Mouse (Mus musculus): ENCODE measurements around the gene Tyms. TPM values are rescaled to one million over a fixed set of nuclear protein-coding genes. Genes with fewer than 3 reads are reported as not detected.

Tyms gene
- polyA plus RNA-seq (2016; fragmentation: Nextera tagmentation; extraction: Ambion mirVana), result 120 and 123 TPM in 2 replicates

DNA sequence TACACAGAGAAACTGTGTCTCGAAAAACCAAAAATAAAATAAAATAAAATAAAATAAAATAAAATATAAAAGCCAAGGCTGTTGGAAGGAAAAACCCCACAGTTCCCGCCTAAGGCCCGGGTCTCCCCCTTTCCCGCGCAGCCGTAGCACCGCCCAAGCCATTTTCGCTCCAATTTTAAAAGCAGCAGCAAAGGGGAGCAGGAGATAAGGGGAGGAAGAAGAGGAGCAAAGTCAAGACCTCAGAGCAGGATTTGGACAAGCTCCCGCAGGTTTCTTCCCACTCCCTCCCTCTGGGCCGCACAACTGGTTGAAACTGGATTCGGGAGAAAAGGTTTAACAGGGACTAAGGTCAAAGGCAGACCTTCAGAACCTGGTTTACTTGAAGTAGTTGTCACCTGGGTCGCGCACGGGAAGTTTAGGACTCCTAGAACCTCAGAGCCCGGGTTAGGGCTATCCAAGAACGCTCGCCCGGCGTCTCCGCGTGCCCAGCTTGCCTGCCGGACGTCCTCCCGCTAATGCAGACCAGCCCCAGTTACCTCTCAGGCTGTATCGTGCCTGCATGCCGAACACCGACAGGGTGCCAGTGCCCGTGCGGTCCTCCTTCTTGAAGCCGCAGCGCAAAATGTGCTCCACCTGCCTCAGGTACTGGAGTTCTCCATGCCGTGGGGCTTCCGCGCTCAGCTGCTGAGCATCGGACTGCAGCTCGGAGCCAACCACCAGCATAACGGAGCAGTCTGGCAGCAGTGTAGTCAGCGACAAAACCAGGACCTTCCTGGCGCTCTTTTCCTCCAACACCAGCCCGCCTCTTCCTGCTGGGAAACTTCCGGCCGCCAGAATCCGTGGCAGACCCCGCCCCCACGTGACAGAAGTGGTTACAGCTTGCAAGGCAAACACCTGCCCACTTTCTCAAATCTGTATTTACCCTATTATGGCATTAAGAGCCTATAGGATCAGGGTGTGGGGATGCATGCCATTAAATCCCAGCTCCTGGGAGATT lies at the start of gene Tyms:
Tyms (minus strand) TSS at position 793 of the 997 bp plus-strand sequence.
- Histone ChIP-seq H3K36me3 (peaks cover 31% of the 10 kb centered on the region), H3K4me3 (peak within 1 kb of the TSS; percentile 85), H3K9me3 (replicated peaks) (no peaks in the 10 kb centered on the region), H3K4me1 (replicated peaks) (peaks cover 11% of the 10 kb centered on the region), H3K27ac (ENCODE audit: poor library complexity, severe bottlenecking) (peak within 1 kb of the TSS; percentile 93), H3K27me3 (replicated peaks) (no peaks in the 10 kb centered on the region), H3K4me2 (peak within 1 kb of the TSS; percentile 80), H3K9ac (peak within 1 kb of the TSS; percentile 90)
- under 1% methylated on average over 45 of the region's 45 CpGs for WGBS
- peak; percentile 90 for ATAC-seq (ENCODE audit: insufficient number of reproducible peaks, low FRiP score)

DNA sequence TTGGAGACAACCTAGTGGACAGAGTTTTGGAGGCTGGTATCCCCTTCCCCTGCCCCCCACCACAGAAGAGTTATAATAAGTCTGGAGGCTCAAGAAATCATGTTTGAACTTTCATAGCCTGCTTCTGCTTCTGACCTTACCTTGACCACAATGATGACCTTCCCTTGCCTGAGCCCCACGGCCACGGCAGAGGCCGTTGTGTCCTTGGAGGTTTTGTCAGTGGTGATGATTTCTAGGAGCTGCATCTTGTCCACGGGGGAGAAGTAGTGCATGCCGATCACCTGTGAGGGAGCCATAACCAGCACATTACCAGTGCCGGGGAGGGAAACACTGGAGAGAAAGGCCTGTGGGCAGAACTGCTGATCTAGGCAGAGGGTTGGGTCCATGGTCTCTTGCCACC lies 49.1 kb upstream of the Tyms start:
- Histone ChIP-seq H3K27ac (ENCODE audit: poor library complexity, severe bottlenecking) (no peak overlapping the region), H3K4me2 (no peak overlapping the region), H3K36me3 (peaks cover 98% of the 10 kb centered on the region), H3K4me1 (replicated peaks) (no peaks in the 10 kb centered on the region), H3K9me3 (replicated peaks) (no peaks in the 10 kb centered on the region), H3K4me3 (no peak overlapping the region), H3K9ac (no peak overlapping the region), H3K27me3 (replicated peaks) (no peaks in the 10 kb centered on the region)
- no peak for ATAC-seq (ENCODE audit: insufficient number of reproducible peaks, low FRiP score)
- WGBS, result 89% methylated on average over 6 of the region's 6 CpGs

DNA sequence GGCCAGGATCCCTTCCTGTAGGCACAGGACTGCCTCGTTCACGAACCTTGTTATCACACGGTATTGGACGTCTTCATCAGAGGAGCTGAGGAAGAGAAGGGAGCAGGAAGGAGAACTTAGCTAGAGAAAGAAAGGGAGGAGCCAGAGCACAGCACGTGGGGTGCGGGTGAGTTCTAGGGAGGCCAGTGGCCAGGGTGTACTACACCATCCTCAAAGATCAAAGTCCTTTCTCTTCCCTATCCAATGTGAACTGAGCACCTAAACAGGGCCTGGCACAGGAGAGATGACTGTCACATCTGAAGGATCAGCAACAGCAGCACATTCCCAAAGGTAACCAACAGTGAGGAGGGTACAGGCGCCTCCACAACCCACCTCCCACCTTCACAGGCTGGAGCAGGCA lies 46.7 kb upstream of the Tyms start:
- no peak overlapping the region for H3K27ac ChIP-seq (ENCODE audit: poor library complexity, severe bottlenecking)
- no peak for ATAC-seq (ENCODE audit: insufficient number of reproducible peaks, low FRiP score)
- H3K27me3 ChIP-seq (replicated peaks), result peaks cover 17% of the 10 kb centered on the region
- H3K9ac ChIP-seq, result no peak overlapping the region
- H3K4me3 ChIP-seq, result no peak overlapping the region
- H3K4me1 ChIP-seq (replicated peaks), result no peaks in the 10 kb centered on the region
- WGBS, result 87% methylated on average over 7 of the region's 7 CpGs
- H3K9me3 ChIP-seq (replicated peaks), result no peaks in the 10 kb centered on the region
- H3K36me3 ChIP-seq, result peaks cover 89% of the 10 kb centered on the region
- no peak overlapping the region for H3K4me2 ChIP-seq

DNA sequence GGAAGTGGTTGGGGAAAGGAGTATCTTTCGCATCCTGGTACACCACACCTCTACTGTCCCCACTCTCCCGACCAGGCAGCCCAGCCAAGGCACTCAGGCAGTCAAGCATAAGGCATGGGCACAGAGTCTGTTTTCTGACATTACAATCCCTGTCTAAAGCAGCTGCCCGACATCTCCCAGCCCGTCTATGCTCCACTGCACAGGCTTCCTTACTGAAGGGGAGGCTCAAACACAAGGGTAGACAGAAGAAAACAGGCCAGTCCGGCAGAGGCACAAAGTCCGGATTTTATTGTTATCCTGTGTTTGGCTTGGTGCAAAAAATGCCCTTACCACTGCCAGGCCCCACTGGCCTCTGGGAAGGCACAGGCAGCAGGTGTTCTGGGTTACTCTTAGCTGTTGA lies 45.7 kb upstream of the Tyms start:
- Histone ChIP-seq H3K4me1 (replicated peaks) (peaks cover 5% of the 10 kb centered on the region; the same call in 1 of the 2 replicates), H3K4me2 (no peak overlapping the region), H3K9ac (no peak overlapping the region), H3K4me3 (no peak overlapping the region), H3K27ac (ENCODE audit: poor library complexity, severe bottlenecking) (no peak overlapping the region), H3K27me3 (replicated peaks) (peaks cover 23% of the 10 kb centered on the region), H3K9me3 (replicated peaks) (no peaks in the 10 kb centered on the region), H3K36me3 (peaks cover 80% of the 10 kb centered on the region)
- 87% methylated on average over 6 of the region's 6 CpGs for WGBS
- no peak for ATAC-seq (ENCODE audit: insufficient number of reproducible peaks, low FRiP score)

DNA sequence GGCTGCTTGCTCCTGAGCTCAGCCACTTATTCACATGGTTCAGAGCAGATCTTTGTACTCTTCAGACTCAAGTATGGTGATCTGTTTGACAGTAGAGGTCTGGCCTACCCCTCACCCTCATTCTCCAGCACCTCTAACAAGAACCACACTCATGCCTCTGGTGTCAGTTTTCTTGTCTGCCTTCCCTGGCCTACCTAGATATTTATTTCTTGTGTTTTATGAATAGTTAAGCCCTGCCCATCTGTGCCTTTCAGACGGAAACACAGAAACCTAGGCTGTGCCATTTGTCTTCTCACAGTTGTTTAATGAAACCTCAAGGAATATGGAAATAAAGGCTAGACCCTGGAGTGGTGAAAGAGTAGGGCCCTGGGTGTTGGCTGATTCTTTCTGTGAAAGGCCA lies 44.6 kb upstream of the Tyms start:
- no peak overlapping the region for H3K4me2 ChIP-seq
- peaks cover 5% of the 10 kb centered on the region; the same call in 1 of the 2 replicates for H3K4me1 ChIP-seq (replicated peaks)
- WGBS, result 89% methylated on average over 1 of the region's 1 CpGs
- H3K27ac ChIP-seq (ENCODE audit: poor library complexity, severe bottlenecking), result no peak overlapping the region
- peaks cover 31% of the 10 kb centered on the region for H3K27me3 ChIP-seq (replicated peaks)
- no peak for ATAC-seq (ENCODE audit: insufficient number of reproducible peaks, low FRiP score)
- H3K36me3 ChIP-seq, result peaks cover 68% of the 10 kb centered on the region
- H3K4me3 ChIP-seq, result no peak overlapping the region
- no peak overlapping the region for H3K9ac ChIP-seq
- H3K9me3 ChIP-seq (replicated peaks), result no peaks in the 10 kb centered on the region

DNA sequence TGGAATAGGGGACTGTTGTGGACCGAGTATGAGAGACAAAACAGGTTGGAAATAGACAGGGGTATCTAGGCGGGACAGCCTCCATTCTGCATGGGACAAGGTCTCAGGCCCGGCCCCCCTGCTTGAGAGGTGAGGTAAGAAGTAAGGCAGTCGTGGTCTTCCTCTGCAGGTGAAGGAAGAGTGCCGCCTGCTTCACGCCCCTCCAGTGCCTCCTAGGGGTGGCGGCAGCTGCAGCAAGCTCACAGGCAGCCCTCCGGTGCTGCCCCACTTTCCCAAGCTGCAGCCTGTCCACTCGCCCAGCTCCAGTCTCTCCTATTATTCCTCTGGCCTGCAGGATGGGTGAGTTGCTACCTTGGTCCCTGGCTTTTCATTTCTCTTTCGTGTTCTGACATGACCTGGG lies 42.3 kb upstream of the Tyms start:
- Histone ChIP-seq H3K9me3 (replicated peaks) (no peaks in the 10 kb centered on the region), H3K9ac (no peak overlapping the region), H3K4me1 (replicated peaks) (peaks cover 15% of the 10 kb centered on the region), H3K27me3 (replicated peaks) (peaks cover 50% of the 10 kb centered on the region), H3K36me3 (peaks cover 45% of the 10 kb centered on the region), H3K4me3 (no peak overlapping the region), H3K4me2 (no peak overlapping the region), H3K27ac (ENCODE audit: poor library complexity, severe bottlenecking) (no peak overlapping the region)
- WGBS, result 30% methylated on average over 10 of the region's 10 CpGs
- no peak for ATAC-seq (ENCODE audit: insufficient number of reproducible peaks, low FRiP score)

DNA sequence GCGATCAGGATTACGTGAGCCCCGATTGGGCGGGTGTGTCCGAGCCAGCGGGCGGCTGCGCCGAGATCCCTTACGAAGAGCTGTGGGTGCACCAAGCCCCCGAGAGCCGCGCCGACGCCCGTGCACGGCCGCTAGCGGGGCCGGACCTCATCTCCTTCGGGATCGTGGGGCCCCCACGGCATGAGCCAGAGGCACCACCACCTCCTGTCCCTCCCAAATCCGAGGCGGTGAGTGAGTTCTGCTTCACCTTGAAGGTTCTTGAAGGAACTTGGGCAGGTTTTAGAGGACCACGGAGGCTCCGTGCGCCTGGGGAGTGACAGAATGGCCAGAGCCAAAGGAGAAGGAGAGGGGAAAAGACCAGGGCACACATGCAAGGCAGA lies 41.3 kb upstream of the Tyms start:
- peak overlapping the region; percentile 59 for H3K9ac ChIP-seq
- H3K4me3 ChIP-seq, result peak overlapping the region; percentile 55
- peaks cover 58% of the 10 kb centered on the region for H3K27me3 ChIP-seq (replicated peaks)
- H3K4me2 ChIP-seq, result peak overlapping the region; percentile 97
- peaks cover 21% of the 10 kb centered on the region for H3K4me1 ChIP-seq (replicated peaks)
- ATAC-seq (ENCODE audit: insufficient number of reproducible peaks, low FRiP score), result peak; percentile 8; the same call in 1 of the 2 replicates
- no peaks in the 10 kb centered on the region for H3K9me3 ChIP-seq (replicated peaks)
- H3K36me3 ChIP-seq, result peaks cover 36% of the 10 kb centered on the region
- 1% methylated on average over 28 of the region's 28 CpGs for WGBS
- no peak overlapping the region for H3K27ac ChIP-seq (ENCODE audit: poor library complexity, severe bottlenecking)

DNA sequence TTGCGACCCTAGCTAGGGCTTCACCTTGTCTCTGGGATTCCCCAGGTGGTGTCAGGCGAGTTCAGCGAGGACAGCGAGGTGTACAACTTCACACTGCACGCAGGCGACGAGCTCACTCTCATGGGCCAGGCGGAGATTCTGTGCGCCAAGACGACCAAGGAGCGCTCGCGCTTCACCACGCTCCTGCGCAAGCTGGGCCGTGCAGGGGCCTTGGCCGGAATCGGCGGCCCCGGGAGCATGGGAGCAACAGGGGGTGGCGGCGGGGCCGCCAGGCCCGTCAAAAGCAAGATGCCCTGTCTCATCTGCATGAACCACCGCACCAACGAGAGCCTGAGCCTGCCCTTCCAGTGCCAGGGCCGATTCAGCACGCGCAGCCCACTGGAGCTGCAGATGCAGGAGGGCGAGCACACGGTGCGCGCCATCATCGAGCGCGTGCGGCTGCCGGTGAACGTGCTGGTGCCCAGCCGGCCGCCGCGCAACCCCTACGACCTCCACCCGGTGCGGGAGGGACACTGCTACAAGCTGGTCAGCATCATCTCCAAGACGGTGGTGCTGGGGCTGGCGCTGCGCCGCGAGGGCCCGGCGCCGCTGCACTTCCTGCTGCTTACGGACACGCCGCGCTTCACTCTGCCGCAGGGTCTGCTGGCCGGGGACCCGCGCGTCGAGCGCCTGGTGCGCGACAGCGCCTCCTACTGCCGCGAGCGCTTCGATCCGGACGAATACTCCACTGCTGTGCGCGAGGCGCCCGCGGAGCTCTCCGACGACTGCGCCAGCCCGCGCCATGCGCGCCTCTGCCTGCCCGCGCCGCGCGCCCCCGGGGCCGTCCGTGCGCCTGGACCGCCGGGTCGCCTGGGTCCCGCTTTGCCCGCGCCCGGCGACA lies 40.7 kb upstream of the Tyms start:
- Histone ChIP-seq H3K27ac (ENCODE audit: poor library complexity, severe bottlenecking) (no peak overlapping the region), H3K27me3 (replicated peaks) (peaks cover 65% of the 10 kb centered on the region), H3K4me1 (replicated peaks) (peaks cover 21% of the 10 kb centered on the region), H3K36me3 (peaks cover 29% of the 10 kb centered on the region), H3K9ac (peak overlapping the region; percentile 59), H3K9me3 (replicated peaks) (no peaks in the 10 kb centered on the region), H3K4me2 (peak overlapping the region; percentile 97), H3K4me3 (peak overlapping the region; percentile 55)
- ATAC-seq (ENCODE audit: insufficient number of reproducible peaks, low FRiP score), result peak; percentile 60
- under 1% methylated on average over 102 of the region's 103 CpGs for WGBS

DNA sequence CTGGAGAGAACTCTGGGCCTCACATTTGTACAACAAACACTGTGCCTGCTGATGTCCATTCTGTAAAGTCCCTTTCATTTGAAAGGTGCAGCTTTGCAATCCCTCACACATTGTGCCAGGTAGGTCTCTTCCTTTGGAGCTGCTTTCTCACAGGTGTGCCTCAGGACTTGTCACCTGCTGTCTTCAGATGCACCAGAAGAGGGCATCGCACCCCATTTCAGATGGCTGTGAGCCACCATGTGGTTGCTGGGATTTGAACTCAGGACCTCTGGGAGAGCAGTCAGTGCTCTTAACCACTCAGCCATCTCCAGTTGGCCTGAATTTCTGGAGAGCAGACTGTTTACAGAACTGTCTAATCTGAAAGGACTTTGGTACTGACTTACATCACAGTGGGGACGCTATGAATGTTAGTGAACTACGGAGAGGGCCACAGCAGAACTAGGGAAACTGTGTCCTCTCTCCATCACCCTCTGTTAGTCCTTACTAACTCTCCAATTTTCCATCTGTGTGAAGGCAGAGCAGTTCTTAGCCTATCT lies 39.2 kb upstream of the Tyms start:
- no peak overlapping the region for H3K4me2 ChIP-seq
- H3K27me3 ChIP-seq (replicated peaks), result peaks cover 80% of the 10 kb centered on the region
- ATAC-seq (ENCODE audit: insufficient number of reproducible peaks, low FRiP score), result no peak
- no peak overlapping the region for H3K4me3 ChIP-seq
- H3K36me3 ChIP-seq, result peaks cover 14% of the 10 kb centered on the region
- H3K4me1 ChIP-seq (replicated peaks), result peaks cover 21% of the 10 kb centered on the region
- H3K9me3 ChIP-seq (replicated peaks), result no peaks in the 10 kb centered on the region
- whole genome bisulfite sequencing, result 80% methylated on average over 3 of the region's 3 CpGs
- H3K27ac ChIP-seq (ENCODE audit: poor library complexity, severe bottlenecking), result no peak overlapping the region
- no peak overlapping the region for H3K9ac ChIP-seq

DNA sequence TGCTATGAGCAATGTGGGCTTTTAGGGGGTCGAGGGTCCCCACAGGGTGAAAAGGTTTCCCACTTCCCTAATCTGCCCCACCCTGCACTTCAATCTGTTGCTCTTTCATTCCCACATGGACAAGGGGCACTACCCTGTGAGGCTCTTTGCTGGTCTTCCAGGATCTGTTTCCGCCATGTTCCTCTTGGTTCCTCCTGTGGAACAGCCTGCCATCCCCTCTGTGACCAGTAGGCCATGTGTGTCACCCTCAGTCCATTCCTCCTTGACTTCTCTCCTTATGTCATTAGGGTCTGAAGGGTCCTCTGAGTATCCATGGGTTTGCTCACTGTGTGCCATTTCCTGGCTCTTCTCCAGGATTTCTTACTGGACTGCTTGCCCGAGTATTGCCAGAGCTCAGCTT lies 38.4 kb upstream of the Tyms start:
- ATAC-seq (ENCODE audit: insufficient number of reproducible peaks, low FRiP score), result no peak
- H3K9me3 ChIP-seq (replicated peaks), result no peaks in the 10 kb centered on the region
- no peak overlapping the region for H3K4me3 ChIP-seq
- H3K4me1 ChIP-seq (replicated peaks), result peaks cover 30% of the 10 kb centered on the region
- no peak overlapping the region for H3K27ac ChIP-seq (ENCODE audit: poor library complexity, severe bottlenecking)
- no peak overlapping the region for H3K9ac ChIP-seq
- H3K36me3 ChIP-seq, result peaks cover 6% of the 10 kb centered on the region
- H3K27me3 ChIP-seq (replicated peaks), result peaks cover 88% of the 10 kb centered on the region
- H3K4me2 ChIP-seq, result peak overlapping the region; percentile 66
- WGBS, result 59% methylated on average over 3 of the region's 3 CpGs
